Comparison of ENCODE assay signal across 21 mouse cellular contexts in genomic region chr1:75616971-75617370, GRCm38 (mm10).
A peak's percentile ranks its signal among the peaks of the same experiment; 100 is the strongest.
DNase-seq lines count a peak whose midpoint lies in the region; ATAC-seq and TF ChIP-seq lines count a peak whose summit lies in the region.
"Had no signal": no experiment of that assay in that cellular context is flagged by ENCODE, and none has a peak within 500 bp of the region (broad histone marks: within the 10 kb centered on the region; RNA-seq: fewer than 3 reads in every experiment).

No protein-coding gene starts in this region.

- ATAC-seq in cerebellum, adult (ENCODE audit: insufficient number of reproducible peaks, low FRiP score, low TSS enrichment), result no peak
- no peak for ATAC-seq in liver, embryonic 11.5 days (replicated peaks; ENCODE audit: low FRiP score)
- ATAC-seq: CD4-positive, CD25-positive, alpha-beta regulatory T cell, adult 4 months; forebrain, embryonic 13.5 days had no signal

- 26% methylated on average over 2 of the region's 2 CpGs for WGBS in cerebellum, adult 2 months
- WGBS in liver, adult 2 months, result 20% methylated on average over 2 of the region's 2 CpGs
- WGBS in liver, embryonic 11.5 days, result 81% methylated on average over 2 of the region's 2 CpGs

- DNase-seq in cerebellum, adult 2 months, result peak; percentile 33 to 44
- peak; percentile 69 for DNase-seq in liver, adult 2 months (ENCODE audit: extremely low read depth, low read depth, low spot score)
- no peak for DNase-seq in liver, embryonic 11.5 days (ENCODE audit: low spot score)
- peak; percentile 38 for DNase-seq in brain, adult 2 months (ENCODE audit: low read depth, low spot score)
- DNase-seq in cerebellum, postnatal 25 days, result peak; percentile 34 to 65
- no peak for DNase-seq in lung, postnatal 36 days
- DNase-seq: adrenal gland, postnatal 36 days; gastrocnemius, postnatal 14 days; heart, adult 11 months; heart, postnatal 10 days; kidney, adult 11 months; layer of hippocampus, postnatal 36 days had no signal

- H3K9me3 ChIP-seq in liver, embryonic 11.5 days (ENCODE audit: control insufficient read depth, low read length), result no peaks in the 10 kb centered on the region
- H3K9me3 ChIP-seq: forebrain, embryonic 13.5 days; hindbrain, embryonic 10.5 days; kidney, embryonic 15.5 days; limb, embryonic 13.5 days; liver, embryonic 15.5 days had no signal

- H3K4me3 ChIP-seq in cerebellum, adult 2 months (replicated peaks; ENCODE audit: insufficient read depth, low read depth, low read length), result no peak overlapping the region
- H3K4me3 ChIP-seq in liver, adult 2 months (ENCODE audit: insufficient read depth, low read depth, low read length), result no peak overlapping the region
- no peak overlapping the region for H3K4me3 ChIP-seq in liver, embryonic 11.5 days (ENCODE audit: low read depth, low read length)
- H3K4me3 ChIP-seq: forebrain, embryonic 13.5 days; heart, embryonic 12.5 days; hindbrain, embryonic 10.5 days; kidney, embryonic 15.5 days; limb, embryonic 13.5 days; liver, embryonic 15.5 days had no signal

- TF ChIP-seq POLR2A in cerebellum, adult 2 months (IDR thresholded peaks at IDR 0.05; ENCODE audit: borderline replicate concordance, insufficient read depth, low read length), result no peak
- TF ChIP-seq POLR2A in liver, adult 2 months (IDR thresholded peaks at IDR 0.05; ENCODE audit: extremely low read depth, insufficient read depth, low read length), result no peak

- H3K79me2 ChIP-seq in liver, adult 2 months (ENCODE audit: control insufficient read depth, insufficient read depth, low read length), result no peaks in the 10 kb centered on the region

- TF ChIP-seq CTCF in cerebellum, adult 2 months (IDR thresholded peaks at IDR 0.05; ENCODE audit: borderline replicate concordance, insufficient read depth, low read depth, low read length), result no peak
- TF ChIP-seq CTCF in liver, adult 2 months (IDR thresholded peaks at IDR 0.05; ENCODE audit: low read depth, low read length), result no peak

- H3K27ac ChIP-seq in cerebellum, adult 2 months (ENCODE audit: insufficient read depth, low read length), result no peak overlapping the region
- H3K27ac ChIP-seq in liver, adult 2 months (replicated peaks; ENCODE audit: insufficient read depth, low read depth, low read length), result no peak overlapping the region
- H3K27ac ChIP-seq in liver, embryonic 11.5 days (ENCODE audit: low read depth, low read length), result no peak overlapping the region
- H3K27ac ChIP-seq: forebrain, embryonic 13.5 days; hindbrain, embryonic 10.5 days; kidney, embryonic 15.5 days; limb, embryonic 13.5 days; liver, embryonic 15.5 days; macrophage had no signal

- H3K27me3 ChIP-seq in cerebellum, adult 2 months (ENCODE audit: control insufficient read depth, insufficient read depth, low read length), result no peaks in the 10 kb centered on the region
- H3K27me3 ChIP-seq in liver, adult 2 months (ENCODE audit: control insufficient read depth, insufficient read depth, low read length), result peaks cover 4% of the 10 kb centered on the region; the same call in 1 of the 2 replicates
- H3K27me3 ChIP-seq in liver, embryonic 11.5 days (replicated peaks; ENCODE audit: control insufficient read depth, insufficient read depth, low read length), result no peaks in the 10 kb centered on the region
- H3K27me3 ChIP-seq: forebrain, embryonic 13.5 days; heart, embryonic 12.5 days; kidney, embryonic 15.5 days; limb, embryonic 13.5 days; liver, embryonic 15.5 days had no signal

- no peaks in the 10 kb centered on the region for H3K36me3 ChIP-seq in liver, adult 2 months (ENCODE audit: control insufficient read depth, insufficient read depth, low read length)
- H3K36me3 ChIP-seq in liver, embryonic 11.5 days (ENCODE audit: control insufficient read depth, insufficient read depth, low read length), result no peaks in the 10 kb centered on the region
- H3K36me3 ChIP-seq: heart, embryonic 12.5 days; hindbrain, embryonic 10.5 days; kidney, embryonic 15.5 days; limb, embryonic 13.5 days; liver, embryonic 15.5 days had no signal

- H3K9ac ChIP-seq in liver, adult 2 months (ENCODE audit: low read depth, low read length), result no peak overlapping the region
- H3K9ac ChIP-seq in liver, embryonic 11.5 days (ENCODE audit: low read depth, low read length), result no peak overlapping the region
- H3K9ac ChIP-seq: forebrain, embryonic 13.5 days; heart, embryonic 12.5 days; kidney, embryonic 15.5 days; limb, embryonic 13.5 days; liver, embryonic 15.5 days had no signal

- peaks cover 7% of the 10 kb centered on the region; the same call in 1 of the 2 replicates for H3K4me1 ChIP-seq in cerebellum, adult 2 months (ENCODE audit: control insufficient read depth, insufficient read depth, low read length)
- H3K4me1 ChIP-seq in liver, adult 2 months (ENCODE audit: control insufficient read depth, insufficient read depth, low read length), result no peaks in the 10 kb centered on the region
- no peaks in the 10 kb centered on the region for H3K4me1 ChIP-seq in liver, embryonic 11.5 days (replicated peaks; ENCODE audit: control insufficient read depth, insufficient read depth, low read length)
- H3K4me1 ChIP-seq: kidney, embryonic 15.5 days; liver, embryonic 15.5 days had no signal

- no peak overlapping the region for H3K4me2 ChIP-seq in liver, embryonic 11.5 days
- H3K4me2 ChIP-seq: forebrain, embryonic 13.5 days; heart, embryonic 12.5 days; kidney, embryonic 15.5 days; limb, embryonic 13.5 days; liver, embryonic 15.5 days had no signal

Comparison
In these comparisons a context has a peak if more than half of its experiments do, and no peak if none do; other contexts are left out.
1. DNase-seq: peak in cerebellum, adult 2 months (2 of 2), liver, adult 2 months (single experiment), brain, adult 2 months (single experiment) and cerebellum, postnatal 25 days (2 of 2); none in liver, embryonic 11.5 days (single experiment) and lung, postnatal 36 days (single experiment).